Mouse (Mus musculus) myocyte (in vitro differentiated cells): ENCODE results near the gene 3100002H09Rik.

Experiments used
- E2F4 ChIP-seq: IDR thresholded peaks from one replicate; pipeline ENCODE4 v1.6.1; 2011; ENCODE audit warnings: mild to moderate bottlenecking, control low read depth, moderate library complexity; ENCODE audit not compliant: insufficient read depth
- MAX ChIP-seq: IDR thresholded peaks from one replicate; pipeline ENCODE4 v1.6.1; 2011; ENCODE audit warnings: low read depth, mild to moderate bottlenecking, control low read depth
- MYOD1 ChIP-seq, 3 experiments: IDR thresholded peaks; one replicate each; pipeline ENCODE4 v1.6.1; 2011; ENCODE audit warnings: control low read depth in 2 of 3, low read depth in 2 of 3, mild to moderate bottlenecking in 2 of 3, moderate library complexity in 1 of 3; ENCODE audit not compliant: insufficient read length in 2 of 3, control insufficient read depth in 1 of 3
- MYOG ChIP-seq, 3 experiments: IDR thresholded peaks; one replicate each; pipeline ENCODE4 v1.6.1; 2011; ENCODE audit warnings: control low read depth in 2 of 3, low read depth in 2 of 3, mild to moderate bottlenecking in 2 of 3; ENCODE audit not compliant: insufficient read length in 2 of 3, control insufficient read depth in 1 of 3, insufficient read depth in 1 of 3
- POLR2A ChIP-seq: IDR thresholded peaks from one replicate; pipeline ENCODE4 v1.6.1; 2011; ENCODE audit warnings: low read depth, mild to moderate bottlenecking, control low read depth, moderate library complexity; ENCODE audit not compliant: insufficient read length
- SRF ChIP-seq: IDR thresholded peaks from one replicate; pipeline ENCODE4 v1.6.1; 2011; ENCODE audit warnings: low read depth; ENCODE audit not compliant: control insufficient read depth, insufficient read length
- TCF12 ChIP-seq: IDR thresholded peaks from one replicate; pipeline ENCODE4 v1.6.1; 2011; ENCODE audit warnings: mild to moderate bottlenecking, control low read depth; ENCODE audit not compliant: poor library complexity, insufficient read depth, severe bottlenecking

- TF ChIP-seq TCF12, result no peak
- no peak for TF ChIP-seq POLR2A
- no peak for TF ChIP-seq MYOD1 (IDR thresholded peaks at IDR 0.05; ENCODE audit: control insufficient read depth in 1 of 3, insufficient read length in 2 of 3, low read depth in 2 of 3)
- TF ChIP-seq SRF, result no peak
- TF ChIP-seq MAX, result no peak
- TF ChIP-seq MYOG (IDR thresholded peaks at IDR 0.05; ENCODE audit: control insufficient read depth in 1 of 3, insufficient read depth in 1 of 3, insufficient read length in 2 of 3, low read depth in 2 of 3), result no peak
- TF ChIP-seq E2F4, result no peak
Observed at GRCm38 (mm10) chr4:124580695-124581094, 29.9 kb downstream of the 3100002H09Rik start.
